Mouse (Mus musculus) embryonic fibroblast, embryonic 13.5 days (primary cell): ENCODE measurements around the gene Neurl4.

Source experiments
- CTCF ChIP-seq: IDR thresholded peaks from 2 replicates; pipeline ENCODE4 v1.5.1; 2011; ENCODE audit warnings: mild to moderate bottlenecking, control low read depth, low read length, moderate library complexity, borderline replicate concordance; ENCODE audit not compliant: insufficient read depth
- POLR2A ChIP-seq: IDR thresholded peaks from 2 replicates; pipeline ENCODE4 v1.6.1; 2011; ENCODE audit warnings: low read depth, mild to moderate bottlenecking, control low read depth, low read length, moderate library complexity

- TF ChIP-seq POLR2A (peak; percentile 63), CTCF (no peak)
Measured at GRCm38 (mm10) chr11:69901406-69901846, 554 bp downstream of the Neurl4 start.
